Mouse (Mus musculus): ENCODE measurements at regions not wholly inside any gene's neighbourhood (a gene's known extent, or its start where the extent isn't known, plus 50 kb on each side); places are given as distances from the start of the nearest gene placed in this dataset.

GRCm38 (mm10) chr13:110599666-110600065, 204.8 kb downstream of the Plk2 start:
- no peak for DNase-seq

GRCm38 (mm10) chr13:110600377-110600776, 205.5 kb downstream of the Plk2 start:
- DNase-seq: no peak

GRCm38 (mm10) chr13:110601352-110601751, 206.5 kb downstream of the Plk2 start:
- no peak for DNase-seq

- DNase-seq: no peak
Measured at GRCm38 (mm10) chr13:110601840-110602239, 207.0 kb downstream of the Plk2 start.

GRCm38 (mm10) chr13:110602894-110603293, 208.0 kb downstream of the Plk2 start:
- DNase-seq: no peak

GRCm38 (mm10) chr13:110619010-110619409, 224.2 kb downstream of the Plk2 start:
- no peak for DNase-seq

GRCm38 (mm10) chr13:110627136-110627535, 232.3 kb downstream of the Plk2 start:
- no peak for DNase-seq

- no peak for DNase-seq
Measured at GRCm38 (mm10) chr13:110627732-110628131, 232.9 kb downstream of the Plk2 start.

- no peak for DNase-seq
Measured at GRCm38 (mm10) chr13:110628201-110628600, 233.4 kb downstream of the Plk2 start.

GRCm38 (mm10) chr13:110633261-110633781, 238.5 kb downstream of the Plk2 start:
- DNase-seq: no peak

GRCm38 (mm10) chr13:110633899-110634298, 239.1 kb downstream of the Plk2 start:
- no peak for DNase-seq

- no peak for DNase-seq
Measured at GRCm38 (mm10) chr13:110642792-110643191, 247.9 kb downstream of the Plk2 start.

- DNase-seq: peak; percentile 28
Measured at GRCm38 (mm10) chr13:110643198-110643896, 248.5 kb downstream of the Plk2 start.

GRCm38 (mm10) chr13:110643897-110644213, 249.0 kb downstream of the Plk2 start:
- DNase-seq: no peak

GRCm38 (mm10) chr13:110649378-110649777, 254.5 kb downstream of the Plk2 start:
- no peak for DNase-seq

- no peak for DNase-seq
Measured at GRCm38 (mm10) chr13:110649870-110650497, 255.1 kb downstream of the Plk2 start.

GRCm38 (mm10) chr13:110652201-110652600, 257.4 kb downstream of the Plk2 start:
- no peak for DNase-seq

GRCm38 (mm10) chr13:110665073-110665800, 270.4 kb downstream of the Plk2 start:
- peak; percentile 18 for DNase-seq

GRCm38 (mm10) chr13:110667276-110667956, 272.6 kb downstream of the Plk2 start:
- no peak for DNase-seq

- no peak for DNase-seq
Measured at GRCm38 (mm10) chr13:110673536-110673935, 278.7 kb downstream of the Plk2 start.

- peak; percentile 45 for DNase-seq
Measured at GRCm38 (mm10) chr13:110683259-110684041, 288.6 kb downstream of the Plk2 start.

GRCm38 (mm10) chr13:110688796-110689195, 293.9 kb downstream of the Plk2 start:
- DNase-seq: no peak
